Mouse (Mus musculus): ENCODE data around the gene Aplf.
A peak's percentile ranks its signal among the peaks of the same experiment; 100 is the strongest.
"Not testable (repeated sequence)": the region's sequence is repeated elsewhere in the genome, so short reads cannot be mapped to it uniquely, and the experiment has no call there.

Aplf gene

GRCm38 (mm10) chr6:87671771-87672517, at the start of gene Aplf:
Aplf (minus strand) TSS chr6:87672193.
- peak; percentile 92 to 96 for DNase-seq

GRCm38 (mm10) chr6:87714091-87714490, 42.1 kb upstream of the Aplf start:
- no peak for DNase-seq

- DNase-seq: no peak
These were observed 40.3 kb upstream of the Aplf start for GRCm38 (mm10) chr6:87712311-87712710.

GRCm38 (mm10) chr6:87706246-87706645, 34.3 kb upstream of the Aplf start:
- DNase-seq: no peak

GRCm38 (mm10) chr6:87696544-87696943, 24.6 kb upstream of the Aplf start:
- DNase-seq: no peak

GRCm38 (mm10) chr6:87695947-87696346, 24.0 kb upstream of the Aplf start:
- DNase-seq: no peak

- DNase-seq: no peak
These were observed 8.4 kb upstream of the Aplf start for GRCm38 (mm10) chr6:87680418-87680817.

- DNase-seq: no peak
These were observed 668 bp upstream of the Aplf start for GRCm38 (mm10) chr6:87672661-87673060.

GRCm38 (mm10) chr6:87671353-87671752, 640 bp downstream of the Aplf start:
- no peak for DNase-seq

- DNase-seq: peak; percentile 58 to 73
These were observed 2.0 kb downstream of the Aplf start for GRCm38 (mm10) chr6:87669894-87670588.

- DNase-seq: no peak
These were observed 3.3 kb downstream of the Aplf start for GRCm38 (mm10) chr6:87668733-87669132.

- no peak for DNase-seq
These were observed 4.2 kb downstream of the Aplf start for GRCm38 (mm10) chr6:87667804-87668203.

- DNase-seq: no peak
These were observed 8.5 kb downstream of the Aplf start for GRCm38 (mm10) chr6:87663445-87663844.

- no peak for DNase-seq
These were observed 9.8 kb downstream of the Aplf start for GRCm38 (mm10) chr6:87662197-87662596.

- no peak for DNase-seq
These were observed 10.3 kb downstream of the Aplf start for GRCm38 (mm10) chr6:87661707-87662106.

GRCm38 (mm10) chr6:87658816-87659215, 13.2 kb downstream of the Aplf start:
- DNase-seq: no peak

GRCm38 (mm10) chr6:87653904-87654638, 17.9 kb downstream of the Aplf start:
- DNase-seq: no peak

GRCm38 (mm10) chr6:87653478-87653877, 18.5 kb downstream of the Aplf start:
- no peak for DNase-seq

- DNase-seq: no peak
These were observed 19.3 kb downstream of the Aplf start for GRCm38 (mm10) chr6:87652670-87653069.

GRCm38 (mm10) chr6:87651787-87652186, 20.2 kb downstream of the Aplf start:
- no peak for DNase-seq

GRCm38 (mm10) chr6:87638134-87638660, 33.8 kb downstream of the Aplf start:
- DNase-seq: peak in 1 of 2 experiments; percentile 27

GRCm38 (mm10) chr6:87632176-87632575, 39.8 kb downstream of the Aplf start:
- no peak for DNase-seq

GRCm38 (mm10) chr6:87628936-87629335, 43.1 kb downstream of the Aplf start:
- DNase-seq: not testable (repeated sequence)
